Mouse (Mus musculus) brain, adult 2 months (tissue): ENCODE measurements at regions not wholly inside any gene's neighbourhood (a gene's known extent, or its start where the extent isn't known, plus 50 kb on each side); places are given as distances from the start of the nearest gene placed in this dataset.
A peak's percentile ranks its signal among the peaks of the same experiment; 100 is the strongest.

Source experiments
- DNase-seq: peaks from one replicate; pipeline ENCODE4 v3.0.0; 2011; ENCODE audit warnings: low read depth, low spot score

DNA sequence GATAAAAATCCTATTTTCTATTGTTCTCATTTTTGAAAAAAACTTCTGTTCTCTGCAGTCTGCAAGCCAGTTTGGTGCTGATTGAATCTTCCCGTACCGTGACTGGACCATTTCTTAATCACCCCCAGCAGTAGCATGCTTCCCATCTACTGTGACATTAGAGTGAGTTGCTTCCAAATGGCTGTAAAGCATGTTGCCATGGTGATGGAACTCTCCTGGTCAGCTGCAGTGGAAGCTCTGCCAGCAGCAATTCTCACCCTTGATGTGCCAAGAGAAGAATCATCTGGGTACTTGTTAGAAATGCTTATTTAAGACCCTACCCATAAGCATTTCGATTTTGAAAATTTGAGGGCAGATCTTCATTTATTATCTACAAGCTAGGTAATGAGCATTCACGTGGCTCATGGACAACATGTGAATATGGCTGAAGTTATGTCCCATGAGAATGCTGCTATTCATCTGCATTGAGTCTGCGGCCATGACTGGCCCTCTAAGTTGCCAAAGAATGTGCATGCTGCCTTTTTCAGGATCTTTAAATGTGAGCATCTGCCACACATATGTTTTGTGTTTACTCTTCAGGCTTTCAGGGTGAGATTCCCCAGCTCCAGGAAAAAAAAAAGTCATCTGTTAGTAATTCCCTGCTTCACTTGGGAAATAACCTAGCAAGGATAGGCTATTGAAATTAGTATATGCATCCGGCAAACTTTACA is 62.8 kb downstream of the H2al1n start:
- peak; percentile 58 for DNase-seq

DNA sequence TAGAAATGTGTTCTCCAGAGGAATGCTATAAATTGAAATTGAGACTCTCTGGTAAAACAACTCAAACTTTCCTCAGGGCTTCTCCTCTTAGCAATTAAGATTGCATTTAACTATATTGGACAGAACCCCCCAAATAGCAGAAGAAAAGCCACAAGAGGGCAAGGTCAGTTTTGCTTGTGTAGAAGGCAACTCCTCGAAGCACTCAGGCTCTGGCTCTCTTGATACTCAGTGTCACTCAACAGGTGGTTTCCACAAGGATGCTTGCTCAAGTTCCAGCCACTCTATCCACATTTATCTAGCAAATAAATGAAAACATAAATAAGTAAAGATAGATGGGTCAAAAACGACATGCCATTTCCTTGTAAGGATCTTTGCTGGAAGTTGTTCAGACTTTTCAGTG is 68.4 kb downstream of the H2al1n start:
- no peak for DNase-seq

DNA sequence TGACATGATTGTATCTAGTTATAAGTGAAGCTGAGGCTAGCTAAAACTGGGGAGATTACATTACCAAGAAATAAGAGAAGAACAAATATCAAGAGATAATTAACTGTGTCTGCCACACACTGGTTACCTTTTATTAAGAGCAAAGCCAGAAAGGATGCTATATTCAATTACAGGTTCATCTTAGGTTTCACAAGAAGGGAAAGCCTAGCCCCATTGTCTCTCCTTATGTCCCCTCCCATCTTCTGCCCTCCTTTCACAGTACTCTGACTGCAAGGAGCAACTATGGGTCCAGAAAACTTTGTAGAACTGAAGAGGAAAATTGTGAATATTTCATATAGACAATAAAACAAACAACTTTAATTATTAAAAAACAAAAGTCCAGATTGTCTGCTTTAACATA is 68.8 kb downstream of the H2al1n start:
- DNase-seq: no peak

DNA sequence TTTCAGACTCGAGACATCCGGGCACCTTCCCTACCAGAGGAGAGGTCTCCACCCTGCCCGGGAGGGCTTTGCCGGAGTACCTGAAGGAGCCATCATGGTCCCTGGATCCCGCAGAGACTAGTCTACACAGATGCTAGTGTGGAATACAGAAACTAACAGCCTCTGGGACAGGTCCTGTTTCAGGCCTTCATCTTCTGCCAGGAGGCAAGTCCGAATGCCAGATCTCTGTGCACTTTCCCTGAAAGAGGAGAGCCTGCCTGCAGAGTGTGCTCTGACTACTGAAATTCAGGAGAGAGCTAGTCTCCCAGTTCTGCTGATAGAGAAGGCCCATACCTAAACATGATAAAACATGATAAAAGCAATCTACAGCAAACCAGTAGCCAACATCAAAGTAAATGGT is 83.9 kb downstream of the H2al1n start:
- no peak for DNase-seq

DNA sequence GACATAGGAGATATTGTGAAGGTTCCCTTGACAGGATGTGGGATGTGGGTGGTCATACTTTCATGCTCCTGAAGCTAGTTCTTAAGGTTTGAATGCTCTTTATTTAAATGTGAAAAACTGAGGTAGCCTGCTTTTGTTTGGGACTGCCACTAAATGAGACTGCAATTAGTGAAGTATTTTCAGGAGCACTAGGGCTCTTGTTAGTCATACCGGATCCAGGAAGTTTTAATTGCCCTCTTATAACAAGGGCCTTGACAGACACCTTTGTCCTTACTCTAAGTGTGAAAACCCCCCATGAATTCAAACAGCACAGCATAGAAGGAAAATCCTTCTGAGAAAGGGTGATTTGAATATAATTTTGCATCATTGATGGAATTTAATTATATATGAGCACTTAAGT is 91.2 kb downstream of the H2al1n start:
- peak; percentile 20 for DNase-seq

DNA sequence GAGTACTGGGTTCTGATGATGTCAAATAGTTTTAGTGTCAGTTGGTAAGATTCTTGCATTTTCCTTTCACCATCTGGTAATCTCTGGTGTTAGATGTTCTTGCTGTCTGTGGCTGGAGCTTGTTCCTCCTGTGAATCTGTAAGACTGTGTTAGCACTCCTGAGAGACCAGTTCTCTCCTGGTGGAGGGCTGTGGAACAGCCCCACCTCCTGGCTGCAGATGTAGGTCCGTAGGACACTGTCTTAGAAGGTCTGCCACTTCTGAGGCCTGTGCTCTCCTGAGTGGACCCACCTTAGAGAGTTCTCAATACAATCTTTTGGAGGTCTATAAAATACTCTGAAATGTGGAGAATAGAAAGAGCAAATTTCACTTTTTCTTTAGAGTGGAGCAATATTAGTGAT is 101.8 kb downstream of the H2al1n start:
- DNase-seq: peak; percentile 3

DNA sequence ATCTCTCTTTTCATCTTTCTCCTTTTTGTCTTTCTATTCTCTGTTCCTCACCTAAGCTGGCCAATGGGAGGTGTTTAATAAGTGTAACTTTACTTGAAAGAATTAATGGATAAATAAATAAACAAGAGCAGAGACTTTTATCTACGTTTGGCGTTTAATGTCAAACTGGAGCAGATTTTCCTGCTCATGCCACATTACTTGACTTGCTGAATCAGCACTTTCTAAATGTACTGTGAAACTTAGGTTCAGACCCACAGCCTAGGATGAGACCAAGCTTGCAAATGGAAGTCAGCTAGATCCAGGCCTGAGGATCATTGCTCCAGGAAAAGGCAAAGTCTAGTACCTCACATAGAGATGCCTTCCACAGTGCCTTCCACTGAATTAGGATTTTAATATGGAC is 141.5 kb downstream of the H2al1n start:
- DNase-seq: no peak

DNA sequence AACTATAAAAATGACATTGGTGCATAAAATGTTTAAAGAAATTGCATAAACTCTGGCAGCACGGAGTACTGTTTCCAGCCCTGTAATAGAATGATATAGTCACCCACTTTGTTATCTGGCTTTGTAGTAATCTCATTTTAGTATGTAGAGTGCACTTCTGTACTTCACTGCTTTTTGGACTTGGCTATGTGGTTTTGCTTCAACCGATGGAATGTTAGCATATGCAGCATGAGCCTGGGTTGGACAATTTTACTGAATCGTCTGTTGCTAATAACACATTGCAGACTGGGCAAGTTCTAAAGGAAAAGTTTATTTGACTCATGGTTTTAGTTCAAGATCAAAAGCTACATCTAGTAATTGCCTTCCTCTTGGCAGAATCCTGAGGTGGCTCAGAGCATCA is 142.4 kb downstream of the H2al1n start:
- DNase-seq: no peak

DNA sequence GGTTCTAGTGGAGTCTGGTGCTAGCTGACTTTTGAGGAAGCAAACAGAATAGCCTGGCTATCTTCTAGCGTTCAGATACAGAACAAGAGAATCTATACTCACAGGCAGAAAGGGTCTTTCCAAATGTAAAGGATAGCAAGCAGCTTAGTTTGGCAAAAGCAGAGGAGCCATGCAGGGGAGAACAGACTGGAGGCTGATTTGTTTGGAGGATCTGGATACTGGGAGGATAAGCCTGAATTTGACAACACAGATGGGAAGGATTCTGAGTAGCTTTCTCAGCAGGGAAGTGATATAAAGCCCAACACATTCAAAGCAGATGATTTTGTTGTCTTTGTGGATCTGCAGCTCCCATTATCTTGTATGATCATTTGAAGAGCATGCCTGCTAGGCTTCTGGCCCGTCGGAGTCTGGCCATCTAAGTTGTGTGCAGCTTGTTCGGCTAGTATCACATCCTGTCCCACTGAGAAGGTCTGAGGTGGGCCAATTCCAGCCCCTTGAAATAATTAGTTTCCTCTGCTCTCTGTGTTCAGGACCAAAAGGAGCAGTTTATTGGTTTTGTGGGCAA is 145.6 kb downstream of the H2al1n start:
- peak; percentile 61 for DNase-seq
